Comparison of ENCODE assay signal across 17 mouse cellular contexts in the genomic region with DNA sequence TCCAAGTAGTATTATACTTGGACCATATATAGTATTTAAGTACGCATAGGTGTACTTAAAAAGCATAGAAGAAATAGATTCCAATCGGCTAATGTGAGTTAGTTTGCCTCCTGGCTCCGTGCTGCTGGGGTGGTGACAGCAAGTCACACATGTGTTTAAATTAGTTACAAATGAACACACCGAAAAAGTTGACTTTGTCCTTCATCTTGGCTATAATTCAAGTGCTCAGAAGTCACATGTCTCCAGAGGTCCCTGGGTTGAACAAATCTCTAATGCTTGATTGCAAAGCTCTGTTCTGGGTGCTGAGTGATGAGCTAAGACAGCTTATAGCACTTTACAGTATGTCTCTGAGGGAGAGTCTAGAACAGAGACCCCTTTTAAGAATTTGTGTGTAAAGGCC.
"Had no signal": no experiment of that assay in that cellular context is flagged by ENCODE, and none has a peak within 500 bp of the region (broad histone marks: within the 10 kb centered on the region; RNA-seq: fewer than 3 reads in every experiment).

No protein-coding gene starts in this region.

- H3K27ac ChIP-seq: lung, embryonic 15.5 days; macrophage; midbrain, embryonic 13.5 days; midbrain, embryonic 15.5 days; neural tube, embryonic 12.5 days; stomach, embryonic 15.5 days; stomach, postnatal 0 days had no signal

- H3K4me3 ChIP-seq: lung, embryonic 15.5 days; megakaryocyte, embryonic 14.5 days; midbrain, embryonic 13.5 days; midbrain, embryonic 15.5 days; neural tube, embryonic 12.5 days; stomach, embryonic 15.5 days had no signal

- DNase-seq: lung, adult 2 months; lung, postnatal 14 days; lung, postnatal 36 days; right cerebral cortex, postnatal 14 days; thymus, adult 2 months; thymus, postnatal 25 days; thymus, postnatal 4 days had no signal

- H3K9ac ChIP-seq: lung, embryonic 15.5 days; midbrain, embryonic 13.5 days; midbrain, embryonic 15.5 days; neural tube, embryonic 12.5 days; stomach, embryonic 15.5 days had no signal

- H3K36me3 ChIP-seq: lung, embryonic 15.5 days; midbrain, embryonic 13.5 days; midbrain, embryonic 15.5 days; neural tube, embryonic 12.5 days; stomach, embryonic 15.5 days had no signal

- H3K4me2 ChIP-seq: lung, embryonic 15.5 days; midbrain, embryonic 11.5 days; midbrain, embryonic 13.5 days; midbrain, embryonic 15.5 days; neural tube, embryonic 12.5 days; stomach, embryonic 15.5 days had no signal

- H3K9me3 ChIP-seq: lung, embryonic 15.5 days; megakaryocyte, embryonic 14.5 days; midbrain, embryonic 13.5 days; midbrain, embryonic 15.5 days; neural tube, embryonic 12.5 days; stomach, embryonic 15.5 days had no signal

- H3K27me3 ChIP-seq: lung, embryonic 15.5 days; megakaryocyte, embryonic 14.5 days; midbrain, embryonic 13.5 days; midbrain, embryonic 15.5 days; neural tube, embryonic 12.5 days; stomach, embryonic 15.5 days had no signal

- ATAC-seq: lung, postnatal 0 days; midbrain, embryonic 13.5 days; midbrain, embryonic 15.5 days had no signal

- H3K4me1 ChIP-seq: megakaryocyte, embryonic 14.5 days; midbrain, embryonic 13.5 days; midbrain, embryonic 15.5 days had no signal
